Comparison of ENCODE assay signal across 20 mouse cellular contexts in the genomic region with DNA sequence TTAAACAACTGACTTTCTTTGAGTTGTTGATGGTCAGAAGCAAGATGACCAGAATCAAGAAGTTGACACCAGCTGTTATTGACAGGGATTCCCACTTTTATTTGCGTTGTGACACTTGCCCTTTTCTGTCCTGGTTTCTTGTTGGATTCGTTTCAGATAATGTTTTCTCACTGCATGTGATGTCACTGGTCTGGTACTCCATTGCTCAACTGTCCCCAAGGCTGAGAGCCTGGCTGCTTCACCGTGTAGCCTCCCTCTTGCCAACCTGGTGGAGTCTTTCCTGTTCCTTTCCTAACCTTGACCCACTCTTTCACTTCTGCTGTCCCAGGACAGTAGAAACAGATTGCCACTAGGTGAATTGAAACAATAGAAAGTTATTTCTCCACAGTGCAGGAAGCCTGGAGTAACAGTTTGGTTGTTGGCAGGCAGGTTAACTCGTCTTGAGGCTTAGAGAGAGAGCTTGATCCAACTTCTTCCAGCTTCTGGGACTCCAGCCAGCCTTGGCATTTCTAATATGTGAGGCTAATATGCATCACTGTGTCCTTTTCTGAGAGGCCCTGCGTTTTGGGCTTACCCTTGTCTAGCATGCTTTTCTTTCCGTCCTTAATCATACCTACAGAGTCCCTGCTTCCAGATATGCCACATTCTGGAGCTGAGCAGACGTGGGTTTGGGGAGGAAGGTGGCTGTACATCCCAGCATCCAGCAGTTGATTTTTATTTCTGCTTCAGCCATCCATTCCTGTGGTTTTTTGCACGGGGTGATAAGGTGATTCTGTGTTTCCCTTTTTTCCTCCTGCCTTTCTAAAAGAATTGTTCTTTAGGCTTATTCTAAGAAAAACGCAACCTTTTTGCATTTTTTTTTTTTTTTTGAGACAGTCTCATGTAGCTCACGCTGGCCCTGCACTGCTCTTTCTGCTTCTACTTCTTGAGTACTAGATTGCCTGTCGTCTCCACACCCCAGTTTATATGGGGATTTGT. TPM values are rescaled to one million over a fixed set of nuclear protein-coding genes. Genes with fewer than 3 reads are reported as not detected.
DNase-seq lines count a peak whose midpoint lies in the region; ATAC-seq and TF ChIP-seq lines count a peak whose summit lies in the region.
"Had no signal": no experiment of that assay in that cellular context is flagged by ENCODE, and none has a peak within 500 bp of the region (broad histone marks: within the 10 kb centered on the region; RNA-seq: fewer than 3 reads in every experiment).

No protein-coding gene starts in this region.

- 86% methylated on average over 11 of the region's 11 CpGs for WGBS in midbrain, postnatal 0 days
- WGBS in thymus, adult 2 months, result 87% methylated on average over 11 of the region's 11 CpGs

- no peaks in the 10 kb centered on the region for H3K27me3 ChIP-seq in midbrain, postnatal 0 days (ENCODE audit: insufficient read depth, low read length)
- H3K27me3 ChIP-seq in thymus, adult 2 months (ENCODE audit: control insufficient read depth, insufficient read depth, low read length), result no peaks in the 10 kb centered on the region
- H3K27me3 ChIP-seq: limb, embryonic 13.5 days; stomach, embryonic 15.5 days had no signal

- peaks cover 54% of the 10 kb centered on the region for H3K36me3 ChIP-seq in midbrain, postnatal 0 days (ENCODE audit: insufficient read depth, low read length)
- H3K36me3 ChIP-seq in thymus, adult 2 months (ENCODE audit: control insufficient read depth, insufficient read depth, low read length), result peaks cover 43% of the 10 kb centered on the region

- no peak overlapping the region for H3K4me3 ChIP-seq in midbrain, postnatal 0 days (ENCODE audit: low read depth, low read length)
- H3K4me3 ChIP-seq in thymus, adult 2 months (ENCODE audit: control insufficient read depth, insufficient read depth, low read length), result no peak overlapping the region
- H3K4me3 ChIP-seq: heart, adult 2 months; limb, embryonic 13.5 days; myocyte; stomach, embryonic 15.5 days had no signal

- no peak for TF ChIP-seq CTCF in brain, embryonic 14.5 days (IDR thresholded peaks at IDR 0.05; ENCODE audit: borderline replicate concordance, extremely low read depth, insufficient read depth, insufficient read length)
- no peak for TF ChIP-seq CTCF in midbrain, postnatal 0 days (IDR thresholded peaks at IDR 0.05)
- TF ChIP-seq CTCF in thymus, adult 2 months (IDR thresholded peaks at IDR 0.05; ENCODE audit: borderline replicate concordance, control insufficient read depth, extremely low read depth, insufficient read depth, low read length, poor library complexity), result no peak

- no peaks in the 10 kb centered on the region for H3K9me3 ChIP-seq in midbrain, postnatal 0 days (ENCODE audit: low read length)
- H3K9me3 ChIP-seq: limb, embryonic 13.5 days; stomach, embryonic 15.5 days had no signal

- H3K27ac ChIP-seq in midbrain, postnatal 0 days (ENCODE audit: low read depth, low read length), result no peak overlapping the region
- H3K27ac ChIP-seq in thymus, adult 2 months (ENCODE audit: control insufficient read depth, insufficient read depth, low read length), result no peak overlapping the region
- H3K27ac ChIP-seq: heart, adult 2 months; limb, embryonic 13.5 days; stomach, embryonic 15.5 days had no signal

- no peaks in the 10 kb centered on the region for H3K4me1 ChIP-seq in midbrain, postnatal 0 days (ENCODE audit: insufficient read depth, low read length)
- H3K4me1 ChIP-seq in thymus, adult 2 months (replicated peaks; ENCODE audit: control insufficient read depth, insufficient read depth, low read length), result no peaks in the 10 kb centered on the region
- H3K4me1 ChIP-seq: limb, embryonic 13.5 days; stomach, embryonic 15.5 days had no signal

- no peak for ATAC-seq in midbrain, postnatal 0 days (ENCODE audit: low FRiP score)
- ATAC-seq: forebrain, postnatal 0 days had no signal

- H3K9ac ChIP-seq in midbrain, postnatal 0 days (replicated peaks; ENCODE audit: low read length, poor library complexity, severe bottlenecking), result no peak overlapping the region
- H3K9ac ChIP-seq: forebrain, postnatal 0 days; limb, embryonic 13.5 days; stomach, embryonic 15.5 days had no signal

- H3K4me2 ChIP-seq in midbrain, postnatal 0 days (ENCODE audit: low read depth, low read length, poor library complexity, severe bottlenecking), result no peak overlapping the region
- H3K4me2 ChIP-seq: limb, embryonic 13.5 days; midbrain, embryonic 11.5 days; stomach, embryonic 15.5 days had no signal

- TF ChIP-seq POLR2A in brain, embryonic 14.5 days (IDR thresholded peaks at IDR 0.05; ENCODE audit: borderline replicate concordance, extremely low read depth, insufficient read depth, insufficient read length, poor library complexity, severe bottlenecking), result no peak
- no peak for TF ChIP-seq POLR2A in thymus, adult 2 months (IDR thresholded peaks at IDR 0.05; ENCODE audit: control insufficient read depth, extremely low read depth, insufficient read depth, low read length, poor library complexity)

- peak; percentile 23 for DNase-seq in gastrocnemius, adult 18-20 months (ENCODE audit: low spot score)
- no peak for DNase-seq in gastrocnemius, adult 8-10 months (ENCODE audit: low spot score in 2 of 2)
- DNase-seq in urinary bladder, postnatal 14 days (ENCODE audit: low spot score), result peak; percentile 24
- DNase-seq in urinary bladder, adult 2 months (ENCODE audit: low spot score), result no peak
- DNase-seq in brain, embryonic 14.5 days (ENCODE audit: low read depth), result peak; percentile 6
- DNase-seq in midbrain, postnatal 0 days (ENCODE audit: low spot score), result no peak
- DNase-seq in thymus, postnatal 36 days, result no peak
- DNase-seq in thymus, adult 2 months, result no peak
- DNase-seq: cerebellum, adult 2 months; forebrain, postnatal 0 days; lung, adult 18-20 months; lung, postnatal 36 days; right cerebral cortex, adult 18-20 months; spleen, adult 18-20 months; thymus, postnatal 14 days had no signal

RNA-seq across cellular contexts. Expression of gene Zswim9, which starts 15.6 kb away (rescaled TPM):
- total RNA-seq in gastrocnemius, adult 18-20 months (2021), result 10 to 100 TPM; 13.6 to 14.7 TPM
- 10 to 100 TPM; 13.0 to 15.2 (median 14.0) TPM for total RNA-seq in gastrocnemius, adult 8-10 months (2022)
- polyA plus RNA-seq in urinary bladder, adult 2 months (2012; rRNA removed), result 4.2 and 7.9 TPM in 2 replicates
- polyA plus RNA-seq in brain, embryonic 14.5 days (2012; rRNA removed), result 8.5 and 14.9 TPM in 2 replicates
- 10.9 and 11.5 TPM in 2 replicates for total RNA-seq in midbrain, postnatal 0 days (2014; rRNA removed)
- polyA plus RNA-seq in midbrain, postnatal 0 days (2015; fragmentation: Nextera tagmentation; extraction: Ambion mirVana), result 6.6 and 8.1 TPM in 2 replicates
- 7.4 and 7.8 TPM in 2 replicates for polyA plus RNA-seq in thymus, adult 2 months (2012; rRNA removed)

RNA-seq across cellular contexts. Expression of gene Lig1, which starts 17.1 kb away (rescaled TPM):
- 1 to 10 TPM in 1 of 2 experiments, under 1 TPM in 1; 0.91 to 1.4 TPM for total RNA-seq in gastrocnemius, adult 18-20 months (2021)
- total RNA-seq in gastrocnemius, adult 8-10 months (2022), result 1 to 10 TPM in 1 of 4 experiments, under 1 TPM in 3; 0.53 to 1.2 (median 0.75) TPM
- 9.1 and 10.2 TPM in 2 replicates for polyA plus RNA-seq in urinary bladder, adult 2 months (2012; rRNA removed)
- 41.8 and 45.8 TPM in 2 replicates for polyA plus RNA-seq in brain, embryonic 14.5 days (2012; rRNA removed)
- total RNA-seq in midbrain, postnatal 0 days (2014; rRNA removed), result 14.3 and 15.9 TPM in 2 replicates
- 33.7 and 35.3 TPM in 2 replicates for polyA plus RNA-seq in midbrain, postnatal 0 days (2015; fragmentation: Nextera tagmentation; extraction: Ambion mirVana)
- polyA plus RNA-seq in thymus, adult 2 months (2012; rRNA removed), result 35.8 and 55.2 TPM in 2 replicates

RNA-seq across cellular contexts. Expression of gene Pla2g4c, which starts 30.3 kb away (rescaled TPM):
- not detected for total RNA-seq in gastrocnemius, adult 18-20 months (2021)
- total RNA-seq in gastrocnemius, adult 8-10 months (2022), result under 1 TPM in 1 of 4 experiments, not detected in 3; 0.11 TPM
- polyA plus RNA-seq in urinary bladder, adult 2 months (2012; rRNA removed), result 0.18 and 0.26 TPM in 2 replicates
- 2.7 and 3.5 TPM in 2 replicates for polyA plus RNA-seq in brain, embryonic 14.5 days (2012; rRNA removed)
- total RNA-seq in midbrain, postnatal 0 days (2014; rRNA removed), result 0.16 and 0.61 TPM in 2 replicates
- 0.27 and 0.32 TPM in 2 replicates for polyA plus RNA-seq in midbrain, postnatal 0 days (2015; fragmentation: Nextera tagmentation; extraction: Ambion mirVana)
- 0.70 and 0.74 TPM in 2 replicates for polyA plus RNA-seq in thymus, adult 2 months (2012; rRNA removed)
- total RNA-seq: heart, adult 2 months had no signal
- polyA plus RNA-seq: forebrain, postnatal 0 days had no signal

Comparison
In these comparisons a context has a peak if more than half of its experiments do, and no peak if none do; other contexts are left out.
1. DNase-seq: peak in gastrocnemius, adult 18-20 months (single experiment), urinary bladder, postnatal 14 days (single experiment) and brain, embryonic 14.5 days (single experiment); none in gastrocnemius, adult 8-10 months (0 of 2), urinary bladder, adult 2 months (single experiment), midbrain, postnatal 0 days (single experiment), thymus, postnatal 36 days (0 of 2) and thymus, adult 2 months (single experiment).